Mouse (Mus musculus) gastrocnemius, postnatal 14 days (tissue): ENCODE results near the gene Slc28a3. TPM values are rescaled to one million over a fixed set of nuclear protein-coding genes. Genes with fewer than 3 reads are reported as not detected.
A peak's percentile ranks its signal among the peaks of the same experiment; 100 is the strongest.

Source experiments
- DNase-seq: peaks from one replicate; pipeline ENCODE4 v3.0.0; 2021; ENCODE audit warnings: mixed read lengths
- intact Hi-C: fragments of 180-260 bp; cut with DNase I; formaldehyde crosslinking; loops from one replicate; pipeline ENCODE4 v1.15.1; 2025; ENCODE audit warnings: low total_unique reads
- total RNA-seq, 2 experiments: library from RNA; stranded (reverse); gene quantifications; 2 replicates each; pipeline ENCODE4 v1.2.3; 2021

Gene Slc28a3
- total RNA-seq, 2 experiments from 2014 or later, result not detected

DNA sequence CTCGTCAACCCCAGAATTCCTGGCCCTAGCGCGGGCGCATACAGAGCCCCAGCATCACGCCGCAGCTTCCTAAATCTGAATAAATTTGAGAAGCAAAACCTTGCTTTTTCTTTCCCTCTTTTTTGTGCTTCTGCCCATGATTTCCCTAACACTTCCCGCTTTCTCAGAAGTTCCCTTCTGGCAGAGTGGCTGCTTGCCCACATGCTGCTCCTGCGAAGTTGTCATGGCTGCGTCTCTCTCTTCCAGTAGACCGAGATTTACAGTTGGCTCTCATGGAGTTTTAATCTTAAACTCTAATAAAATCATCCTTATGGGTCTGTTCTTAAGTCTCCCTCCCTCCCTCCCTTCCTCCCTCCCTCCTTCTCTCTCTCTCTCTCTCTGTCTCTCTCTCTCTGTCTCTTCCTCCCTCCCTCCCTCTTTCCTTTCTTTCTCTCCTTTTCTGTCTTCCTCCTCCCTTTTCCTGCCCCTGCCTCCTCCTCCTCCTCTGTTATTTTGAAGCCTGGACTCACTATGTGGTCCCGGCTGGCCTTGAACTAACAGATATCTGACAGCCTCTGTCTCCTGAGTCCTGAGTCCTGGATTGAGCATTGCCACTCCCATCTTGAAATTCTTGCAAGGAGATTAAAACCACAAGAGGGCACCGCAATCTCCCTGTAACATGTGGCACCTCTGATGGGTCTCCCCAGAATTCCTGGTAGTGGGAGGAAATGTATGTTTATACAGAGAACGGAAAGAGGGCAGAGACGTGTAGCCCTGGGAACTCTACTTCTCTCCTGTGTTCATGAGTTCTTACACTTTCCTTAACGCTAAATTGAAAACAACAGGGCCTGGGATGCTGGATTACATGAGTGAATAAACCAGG is 21.8 kb downstream of the Slc28a3 start:
- DNase-seq, result no peak
- intact Hi-C loops, result no loop called here

DNA sequence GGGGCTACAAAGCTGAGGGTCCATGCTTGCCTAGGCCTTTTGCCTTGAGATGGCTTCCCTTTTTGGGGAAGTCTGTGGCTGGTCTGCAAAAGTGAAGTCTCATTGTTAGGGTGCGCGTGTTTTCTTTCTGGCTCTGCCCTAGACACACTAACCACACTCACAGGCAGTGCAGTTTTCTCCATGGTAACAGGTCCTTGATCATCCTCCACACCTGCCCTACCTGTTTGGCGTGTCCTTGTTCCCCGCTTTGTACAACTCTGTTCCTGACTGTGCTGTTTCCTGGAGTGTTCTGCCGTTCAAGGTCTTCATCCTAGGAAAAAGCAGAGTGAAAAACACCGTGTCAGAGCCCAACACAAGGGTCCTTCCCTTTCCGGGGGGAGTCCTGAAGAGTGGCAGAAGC is 22.7 kb downstream of the Slc28a3 start:
- intact Hi-C loops, result no loop called here
- no peak for DNase-seq

DNA sequence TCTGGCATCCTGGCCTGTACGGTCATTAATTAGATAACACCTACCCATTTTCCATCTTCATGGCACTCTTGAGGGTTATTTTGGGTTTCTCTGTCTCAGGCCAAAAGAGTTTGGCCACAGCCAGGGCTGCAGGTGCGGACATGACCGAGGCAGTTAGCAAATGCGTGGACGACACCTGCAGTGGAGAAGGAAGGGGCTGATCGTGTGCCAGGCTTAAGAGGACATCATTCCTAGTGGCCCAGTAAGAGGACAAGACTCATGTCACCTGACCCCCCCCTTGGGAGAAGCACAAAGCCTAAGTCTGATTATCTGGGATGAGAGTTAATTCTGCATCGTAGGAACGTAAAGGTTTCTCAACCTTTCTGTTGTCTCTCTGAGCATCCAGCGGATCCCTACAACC is 44.5 kb downstream of the Slc28a3 start:
- intact Hi-C loops, result no loop called here
- DNase-seq, result no peak

DNA sequence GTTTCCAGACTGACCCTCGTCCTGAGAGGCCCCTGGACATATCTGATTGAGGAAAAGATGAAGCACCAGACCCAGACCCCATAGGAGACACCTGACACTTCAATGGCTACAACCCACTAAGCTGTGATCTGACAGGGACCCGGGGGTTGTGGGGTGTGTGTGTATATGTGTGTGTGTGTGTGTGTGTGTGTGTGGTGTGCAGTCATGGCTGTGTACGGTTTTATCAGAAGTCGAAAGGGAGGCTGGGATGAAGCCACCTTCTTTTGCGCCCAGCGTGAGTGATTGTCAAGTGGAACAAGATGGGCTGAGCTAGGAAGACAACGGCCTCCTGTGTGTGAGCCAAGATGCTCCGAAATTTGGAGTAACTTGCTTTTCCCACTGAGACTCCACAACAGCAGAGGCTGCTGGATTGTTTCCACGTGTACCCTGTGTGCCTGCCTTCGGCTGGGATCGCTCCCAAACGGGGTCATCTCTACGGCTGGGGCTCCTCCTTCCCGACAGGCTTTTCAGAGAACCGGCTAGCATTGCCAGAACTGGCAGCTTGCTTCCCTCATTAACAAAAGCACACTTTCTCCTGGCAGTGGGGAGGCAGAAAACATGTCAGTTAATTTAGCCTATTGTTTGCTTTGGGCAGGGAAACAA is 50.1 kb downstream of the Slc28a3 start:
- no peak for DNase-seq
- intact Hi-C loops, result no loop called here

DNA sequence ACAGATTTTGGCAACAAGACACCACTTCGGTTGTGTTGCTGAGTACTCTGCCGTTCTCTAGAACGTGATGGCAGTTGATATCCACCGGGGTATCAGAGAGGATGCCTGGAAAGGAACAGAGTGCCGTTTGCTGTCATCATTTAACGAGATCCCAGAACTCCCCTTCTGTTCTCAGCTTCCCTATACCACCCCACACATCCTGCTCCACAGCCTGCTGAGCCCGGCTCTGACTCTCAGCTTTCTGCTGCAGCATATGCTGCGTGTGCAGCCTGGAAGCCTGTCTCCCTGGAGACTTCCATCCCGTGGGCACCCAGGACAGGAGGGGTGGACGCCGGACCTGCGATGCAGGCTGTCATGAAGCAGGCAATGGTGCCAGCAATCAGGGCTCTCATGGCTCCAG is 52.5 kb downstream of the Slc28a3 start:
- DNase-seq, result no peak
- intact Hi-C loops, result no loop called here

DNA sequence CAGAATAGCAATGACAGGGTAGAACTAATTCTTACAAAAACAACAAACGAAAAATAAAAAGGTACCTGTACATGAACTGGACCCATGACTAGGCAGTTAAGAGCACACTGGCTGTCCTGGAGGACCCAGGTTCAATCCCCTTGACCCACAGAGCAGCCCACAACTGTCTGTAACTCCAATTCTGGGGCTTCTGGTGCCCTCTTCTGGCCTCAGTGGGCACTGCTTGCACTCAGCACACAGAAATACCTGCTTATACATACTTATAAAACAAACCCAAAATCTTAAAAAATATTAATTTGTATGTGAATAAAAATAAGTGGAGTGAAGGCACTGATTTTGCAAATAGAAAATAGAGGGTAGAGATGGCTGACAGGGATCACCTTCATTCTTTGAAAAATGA is 54.7 kb downstream of the Slc28a3 start:
- intact Hi-C loops, result no loop called here
- no peak for DNase-seq

DNA sequence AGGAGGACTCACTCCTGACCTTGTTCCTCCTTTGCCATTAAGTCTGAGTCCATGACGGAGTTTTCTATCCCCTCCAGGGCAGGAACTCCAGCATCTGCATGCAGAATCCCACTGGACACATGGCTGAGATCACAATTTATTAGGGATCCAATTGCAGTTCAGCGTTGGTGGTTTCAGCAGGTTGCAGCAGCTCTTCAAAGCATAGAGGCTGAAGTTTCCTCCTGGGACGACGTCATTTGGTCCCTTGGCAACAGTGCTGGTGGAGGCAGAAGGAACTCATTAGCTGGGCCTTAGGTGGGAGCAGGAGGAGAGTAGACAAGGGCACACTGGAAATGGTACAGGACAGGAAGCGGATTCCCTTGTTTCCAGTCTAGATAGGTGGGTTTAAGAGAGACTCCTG is 55.1 kb downstream of the Slc28a3 start:
- intact Hi-C loops, result no loop called here
- DNase-seq, result no peak

DNA sequence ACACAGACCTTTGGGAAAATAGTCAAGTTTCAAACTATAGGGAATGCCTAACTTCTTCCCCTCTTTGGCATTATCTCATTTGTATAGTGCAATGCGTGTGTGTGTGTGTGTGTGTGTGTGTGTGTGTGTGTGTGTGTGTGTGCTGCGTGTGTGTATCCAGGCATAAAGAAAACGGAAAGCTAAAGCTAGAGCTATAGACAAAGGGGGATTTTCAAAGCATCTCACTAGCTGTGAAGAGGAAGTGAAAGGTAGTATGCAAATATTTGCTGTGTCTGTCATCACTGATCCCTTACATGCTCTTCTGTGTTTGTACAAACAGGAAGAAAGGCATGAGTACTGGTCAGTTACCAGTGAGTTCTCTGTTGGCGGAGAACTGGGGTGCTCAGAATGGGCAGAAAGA is 58.8 kb downstream of the Slc28a3 start:
- intact Hi-C loops, result no loop called here
- DNase-seq, result no peak

DNA sequence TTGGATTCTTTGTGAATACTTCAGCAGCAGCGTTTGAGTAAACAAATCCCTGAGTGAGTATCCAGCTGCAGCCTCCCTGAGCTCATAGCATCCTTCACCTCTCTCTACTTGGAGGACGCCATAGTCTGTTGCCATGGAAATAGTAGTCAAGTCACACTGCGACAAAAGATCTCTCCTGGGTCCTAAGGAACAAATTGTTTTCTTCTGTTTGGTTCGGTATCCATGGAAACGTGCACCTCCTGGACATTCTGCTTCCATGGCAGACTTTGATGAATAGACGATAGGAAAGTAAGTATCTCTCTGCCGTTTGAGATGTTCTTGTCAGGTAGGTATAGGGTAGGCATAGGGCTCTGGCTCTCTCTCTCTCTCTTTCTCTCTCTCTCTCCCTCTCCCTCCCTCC is 63.1 kb downstream of the Slc28a3 start:
- DNase-seq, result no peak
- intact Hi-C loops, result no loop called here

DNA sequence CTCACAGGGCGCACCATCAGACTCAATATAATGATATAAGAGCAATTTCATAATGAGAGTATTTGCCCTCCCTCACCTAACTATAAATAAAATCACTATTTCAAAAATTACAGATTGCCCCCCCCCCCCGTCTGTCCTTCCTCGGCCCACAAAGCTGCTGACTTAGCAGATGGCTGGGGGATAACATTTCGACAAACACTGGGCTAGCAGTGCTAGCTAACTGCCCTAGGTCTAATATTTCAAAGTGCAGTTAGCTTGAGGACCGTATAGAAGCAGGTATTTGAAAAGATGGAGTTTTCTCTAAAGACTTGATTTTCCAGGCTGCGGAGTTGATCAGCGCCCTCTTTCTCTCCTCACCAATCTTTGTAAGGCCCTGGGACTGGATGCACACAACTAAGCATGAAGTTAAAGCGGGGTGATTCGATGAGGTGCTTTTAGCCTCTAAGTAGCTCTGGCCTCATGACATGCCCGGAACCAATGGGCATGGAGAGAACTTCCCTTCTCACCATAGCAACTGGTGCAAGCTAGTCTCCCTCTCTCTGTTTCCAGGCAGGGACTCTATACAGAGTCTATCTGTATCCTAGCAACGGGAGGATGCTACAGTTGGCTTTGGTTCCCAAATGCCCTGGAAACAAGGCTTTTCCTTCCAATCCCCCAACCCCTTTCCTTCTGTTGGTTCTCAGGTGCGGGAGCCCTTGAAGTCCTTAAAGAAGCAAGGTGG is 66.8 kb downstream of the Slc28a3 start:
- DNase-seq, result no peak

DNA sequence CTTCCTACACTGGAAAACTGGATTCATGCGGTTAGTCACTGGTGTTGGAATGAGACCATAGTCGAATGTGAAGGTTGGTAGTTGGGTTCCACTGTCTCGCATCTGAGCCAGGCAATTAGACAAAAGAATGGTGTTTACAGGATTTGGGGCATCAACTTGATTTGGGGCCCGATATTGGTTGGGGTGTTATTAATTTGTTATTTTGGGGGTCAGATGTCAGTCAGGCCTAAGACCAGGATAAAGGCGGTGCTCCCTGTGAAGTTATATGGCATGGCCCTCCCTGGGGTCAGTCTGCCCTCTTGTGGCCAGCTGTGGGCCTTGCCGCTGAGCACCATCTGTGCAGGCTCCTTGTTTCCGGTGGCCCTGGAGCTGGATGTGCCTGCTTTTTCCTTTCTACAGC is 67.6 kb downstream of the Slc28a3 start:
- intact Hi-C loops, result loop anchor here (2.0 kb wide), 1 partner anchor 254 kb away; no protein-coding TSS in a partner anchor
- DNase-seq, result peak; percentile 80

More for the DNA sequence above, 66.8 kb downstream of the Slc28a3 start:
- intact Hi-C loops, result loop anchor here (2.0 kb wide), 1 partner anchor 255 kb away; no protein-coding TSS in a partner anchor

DNA sequence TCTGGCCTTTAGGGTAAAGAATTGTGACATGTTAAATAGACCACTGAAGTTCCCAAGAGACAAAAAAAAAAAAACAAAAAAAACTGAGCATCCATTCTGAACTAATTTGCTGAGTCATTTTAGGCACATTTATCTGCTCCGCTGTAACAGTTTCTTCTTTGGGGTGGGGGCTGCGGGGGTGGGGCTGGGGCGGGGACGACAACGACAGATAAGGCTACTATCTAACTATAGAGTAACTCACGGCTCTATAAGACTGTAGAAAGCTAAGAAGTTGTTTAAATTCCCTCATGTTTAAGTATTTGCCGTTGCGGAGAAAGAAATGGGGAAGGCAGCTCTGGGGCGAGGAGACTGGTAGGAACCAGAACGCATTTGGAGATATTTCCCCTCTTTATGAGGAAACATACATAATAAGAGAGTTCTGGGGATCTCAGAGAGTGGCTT is 68.1 kb downstream of the Slc28a3 start:
- DNase-seq, result no peak
- intact Hi-C loops, result loop anchor here (2.0 kb wide), 1 partner anchor 254 kb away; no protein-coding TSS in a partner anchor

DNA sequence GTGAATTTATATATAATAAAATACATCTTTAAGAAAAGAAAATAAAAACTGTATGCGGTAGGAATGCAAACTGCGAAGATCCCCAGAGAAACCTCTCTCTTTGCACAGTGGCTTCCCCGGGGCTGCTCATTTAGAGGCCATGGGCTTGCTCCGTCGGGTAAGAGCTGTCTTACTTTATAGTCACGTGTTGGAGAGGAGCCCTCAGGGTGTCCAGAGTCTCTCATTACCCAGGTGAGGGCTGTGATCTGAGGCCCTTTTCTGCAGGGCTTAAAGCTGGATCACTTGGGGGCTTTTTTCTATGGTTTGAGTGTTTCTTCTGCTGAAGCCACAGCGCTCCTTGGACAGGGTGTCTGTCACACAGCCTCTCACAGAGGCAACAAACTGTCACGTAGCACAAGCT is 68.5 kb downstream of the Slc28a3 start:
- intact Hi-C loops, result loop anchor here (2.0 kb wide), 1 partner anchor 253 kb away; no protein-coding TSS in a partner anchor
- DNase-seq, result no peak

DNA sequence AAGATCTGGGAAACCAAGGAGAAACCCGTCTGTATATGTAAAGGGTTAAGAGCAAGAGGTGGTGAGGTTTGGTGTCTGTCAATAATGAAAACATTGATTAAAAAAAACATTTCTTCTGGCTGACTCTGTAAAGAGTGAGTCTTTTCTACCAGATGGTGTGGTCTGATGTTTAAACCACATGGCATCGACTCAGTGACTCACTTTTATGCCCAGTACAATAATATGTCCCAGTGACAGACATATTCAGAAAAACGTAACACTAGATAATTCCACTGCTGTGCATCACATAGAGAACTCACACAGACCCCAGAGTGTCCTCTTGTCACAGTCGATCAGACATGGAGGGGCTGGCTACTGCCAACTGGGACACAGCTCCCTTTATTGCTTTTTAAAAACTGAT is 69.1 kb downstream of the Slc28a3 start:
- no peak for DNase-seq
- intact Hi-C loops, result loop anchor here (2.0 kb wide), 1 partner anchor 253 kb away; no protein-coding TSS in a partner anchor

DNA sequence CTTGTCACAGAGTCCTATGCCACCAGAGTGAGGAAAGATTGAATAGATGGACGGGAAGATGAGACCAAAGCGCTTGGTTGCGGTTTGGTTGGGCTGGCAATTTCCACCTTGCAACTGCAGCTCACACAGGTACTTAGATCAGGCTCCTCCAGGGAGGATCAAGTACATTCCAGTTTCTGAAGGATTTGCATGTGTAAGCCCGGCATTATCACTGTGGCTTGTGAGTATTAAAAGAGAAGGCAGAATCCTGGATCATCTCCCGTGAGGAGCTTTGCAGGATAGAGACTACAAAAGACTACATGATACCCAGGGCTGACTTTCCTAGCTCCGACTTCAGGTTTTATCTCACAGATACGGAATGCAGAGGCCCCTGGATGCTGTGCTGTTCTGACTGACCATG is 71.7 kb downstream of the Slc28a3 start:
- no peak for DNase-seq
- intact Hi-C loops, result no loop called here

DNA sequence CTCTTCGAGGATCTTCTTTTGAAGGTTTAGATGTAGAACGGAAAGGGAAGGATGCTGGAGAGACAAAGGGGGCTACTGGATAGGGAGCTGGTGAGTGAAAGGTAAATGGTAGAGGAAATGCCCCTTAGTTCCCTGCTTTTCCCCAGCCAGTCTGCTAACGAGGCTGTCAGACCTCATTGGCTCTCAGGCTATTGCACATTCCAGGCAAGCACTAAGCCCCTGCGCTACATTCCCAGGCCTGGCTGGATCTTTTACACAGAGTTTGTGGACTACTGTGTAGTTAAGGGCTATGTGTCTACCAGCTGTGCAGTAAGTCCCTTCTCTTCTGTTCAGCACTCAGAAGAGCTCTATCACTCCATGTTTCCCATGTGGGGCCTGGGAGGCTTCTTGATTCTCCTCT is 72.3 kb downstream of the Slc28a3 start:
- intact Hi-C loops, result no loop called here
- no peak for DNase-seq

DNA sequence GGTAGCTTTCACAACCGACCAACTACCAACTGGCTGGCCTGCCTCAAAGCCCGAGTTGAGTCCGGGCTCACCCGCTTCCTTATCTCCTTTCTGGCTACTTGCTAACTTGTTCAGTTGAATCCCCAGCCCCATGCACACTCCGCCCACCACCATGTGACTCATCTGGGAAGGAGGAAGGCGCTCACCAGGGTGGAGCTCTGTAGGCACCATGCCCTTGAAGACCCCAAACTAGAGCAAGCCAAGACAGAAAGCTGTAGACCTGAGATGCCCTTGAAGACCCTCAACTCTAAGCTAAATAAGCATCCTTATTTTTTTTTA is 72.8 kb downstream of the Slc28a3 start:
- DNase-seq, result no peak
- intact Hi-C loops, result no loop called here

DNA sequence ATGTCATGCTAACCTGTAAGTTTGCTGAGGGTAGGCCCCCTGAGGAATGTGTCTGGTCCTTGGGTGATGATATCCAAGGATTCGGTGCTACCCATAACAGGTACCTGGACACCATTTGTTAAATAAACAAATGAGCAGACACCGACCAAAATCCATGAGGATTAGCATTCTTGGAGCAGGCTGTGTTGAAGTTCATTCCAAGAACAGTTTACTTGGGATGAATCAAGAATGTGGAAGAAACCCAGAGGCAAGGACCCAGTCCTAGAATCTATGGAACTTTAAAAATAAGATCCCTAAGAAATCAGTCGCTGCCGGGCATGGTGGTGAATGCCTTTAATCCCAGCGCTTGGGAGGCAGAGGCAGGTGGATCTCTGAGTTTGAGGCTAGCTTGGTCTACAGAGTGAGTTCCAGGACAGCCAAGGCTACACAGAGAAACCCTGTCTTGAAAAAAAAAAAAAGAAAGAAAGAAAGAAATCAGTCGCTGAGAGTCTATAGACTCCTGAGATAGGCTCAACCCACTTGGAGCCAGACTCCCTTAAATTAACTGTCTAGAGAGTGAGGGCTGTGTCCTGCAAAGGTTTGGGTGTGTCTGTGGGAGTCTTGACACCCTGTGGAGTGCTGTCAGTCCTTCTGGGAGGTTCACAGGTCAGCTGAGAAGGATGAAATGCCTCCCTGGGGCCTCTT is 73.3 kb downstream of the Slc28a3 start:
- no peak for DNase-seq
- intact Hi-C loops, result no loop called here

DNA sequence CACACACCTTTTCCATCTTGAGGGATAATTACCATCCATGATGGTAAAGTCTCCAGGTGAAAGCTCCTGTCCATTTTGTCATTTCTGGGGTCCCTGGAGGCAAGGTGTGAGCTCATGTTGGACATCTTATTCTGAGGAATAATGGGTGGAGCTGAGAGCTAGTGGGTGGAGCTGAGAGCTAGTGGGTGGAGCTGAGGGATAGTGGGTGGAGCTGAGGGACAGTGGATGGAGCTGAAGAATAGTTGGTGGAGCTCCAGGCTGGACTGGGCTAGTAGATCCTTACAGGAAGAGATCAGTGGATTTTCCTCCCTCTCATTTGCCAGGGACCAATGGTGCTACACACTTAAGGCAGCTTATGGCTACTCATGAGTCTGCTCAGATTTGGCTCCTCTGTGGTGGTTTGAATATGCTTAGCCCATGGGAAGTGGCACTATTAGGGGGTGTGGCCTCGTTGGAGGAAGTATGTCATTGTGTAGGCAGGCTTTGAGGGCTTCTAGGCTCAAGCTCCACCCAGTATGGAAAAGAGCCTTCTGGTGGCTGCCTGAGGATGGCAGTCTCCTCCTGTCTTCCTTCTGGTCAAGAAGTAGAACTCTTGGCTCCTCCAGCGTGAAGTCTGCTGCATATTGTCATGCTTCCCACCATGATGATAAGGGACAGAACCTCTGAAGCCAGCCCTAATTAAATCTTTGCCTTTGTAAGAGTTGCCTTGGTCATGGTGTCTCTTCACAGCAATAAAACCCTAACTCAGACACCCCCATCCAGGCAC is 74.0 kb downstream of the Slc28a3 start:
- DNase-seq, result no peak
- intact Hi-C loops, result no loop called here
